19 mouse cellular contexts compared by ENCODE assay signal in genomic region chr5:110984136-110984681, GRCm38 (mm10).
"Had no signal": no experiment of that assay in that cellular context is flagged by ENCODE, and none has a peak within 500 bp of the region (broad histone marks: within the 10 kb centered on the region; RNA-seq: fewer than 3 reads in every experiment).

No protein-coding gene starts in this region.

- H3K27ac ChIP-seq: midbrain, embryonic 10.5 days; midbrain, embryonic 12.5 days; neural tube, embryonic 12.5 days; neural tube, embryonic 15.5 days had no signal

- DNase-seq: lung, adult 18-20 months; lung, embryonic 14.5 days; lung, postnatal 10 days; lung, postnatal 4 days; midbrain, embryonic 14.5 days; retina, postnatal 1 day; right cerebral cortex, adult 18-20 months; right cerebral cortex, postnatal 25 days; right cerebral cortex, postnatal 4 days; spleen, adult 18-20 months; thymus, adult 18-20 months; thymus, postnatal 14 days; thymus, postnatal 36 days had no signal

- H3K27me3 ChIP-seq: neural tube, embryonic 12.5 days; neural tube, embryonic 15.5 days had no signal

- H3K4me3 ChIP-seq: midbrain, embryonic 10.5 days; midbrain, embryonic 12.5 days; myocyte; neural tube, embryonic 12.5 days; neural tube, embryonic 15.5 days had no signal

- ATAC-seq: midbrain, embryonic 16.5 days had no signal

- H3K36me3 ChIP-seq: midbrain, embryonic 10.5 days; midbrain, embryonic 12.5 days; neural tube, embryonic 12.5 days; neural tube, embryonic 15.5 days had no signal

- H3K4me2 ChIP-seq: lung, embryonic 14.5 days; midbrain, embryonic 12.5 days; neural tube, embryonic 12.5 days had no signal

- H3K9ac ChIP-seq: lung, embryonic 14.5 days; midbrain, embryonic 12.5 days; neural tube, embryonic 12.5 days; neural tube, embryonic 15.5 days had no signal

- H3K9me3 ChIP-seq: midbrain, embryonic 10.5 days; midbrain, embryonic 12.5 days; neural tube, embryonic 12.5 days; neural tube, embryonic 15.5 days had no signal
